Mouse (Mus musculus) cerebellum, postnatal 36 days (tissue): Measurements from ENCODE around the gene Entr1.

Source experiments
- DNase-seq, 2 experiments: peaks; one replicate each; pipeline ENCODE4 v3.0.0; 2021 to 2022; ENCODE audit warnings: mixed read lengths in 2 of 2

The Entr1 gene

DNA sequence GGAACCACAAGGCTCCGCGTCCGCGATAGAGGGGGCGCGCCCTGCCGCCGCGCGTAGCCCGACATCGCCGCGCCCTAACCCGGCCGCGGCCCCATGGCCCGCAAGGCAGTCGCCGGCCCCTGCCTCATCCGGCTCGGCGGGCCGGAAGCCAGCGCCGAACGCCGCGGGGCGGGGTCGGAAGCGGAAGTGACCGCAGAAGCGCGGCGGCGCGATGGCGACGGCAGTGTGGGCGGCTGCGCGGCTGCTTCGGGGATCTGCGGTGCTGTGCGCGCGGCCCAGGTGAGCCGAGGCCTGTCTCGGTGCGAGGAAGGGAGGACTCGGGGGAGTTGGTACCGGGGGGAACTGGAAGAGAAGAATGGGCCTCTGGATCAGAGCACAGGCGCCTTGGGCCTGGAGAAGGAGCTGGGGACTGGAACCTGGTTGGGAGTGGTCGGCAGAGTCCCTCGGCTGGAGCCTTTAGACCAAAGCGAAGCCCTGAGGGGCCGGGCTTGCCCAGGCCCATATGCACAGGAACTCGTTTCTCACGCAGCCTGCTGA is at the start of gene Entr1, which contains the start of gene Pmpca:
Gene Entr1, minus strand, starts transcription at position 163 of the 537 bp plus-strand sequence.
Gene Pmpca, plus strand, starts transcription at position 186 of the 537 bp plus-strand sequence.
- peak; percentile 80 to 87 for DNase-seq

- no peak for DNase-seq
Measured at GRCm38 (mm10) chr2:26438373-26438772, 49.3 kb upstream of the Entr1 start.

DNA sequence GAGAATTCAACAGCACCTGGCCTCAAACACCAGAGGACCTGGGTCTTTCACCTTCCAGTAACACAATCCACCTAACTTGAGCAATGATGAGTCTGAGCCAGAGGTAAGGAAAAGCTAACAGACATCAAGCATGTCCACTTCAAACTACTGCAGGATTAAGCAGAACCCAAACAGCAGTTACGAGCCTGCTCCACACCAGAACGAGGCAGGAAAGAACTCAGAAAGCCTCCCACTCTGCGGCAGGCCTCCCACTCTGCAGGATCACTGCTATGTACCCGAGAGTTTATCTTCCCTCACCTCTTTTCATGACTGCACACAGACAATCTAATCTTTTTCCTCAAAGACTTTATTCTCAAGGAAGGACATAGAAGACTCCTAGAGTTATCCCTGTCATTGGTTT is 48.1 kb upstream of the Entr1 start:
- no peak for DNase-seq

GRCm38 (mm10) chr2:26434791-26435572 is 45.9 kb upstream of the Entr1 start:
- DNase-seq: no peak

GRCm38 (mm10) chr2:26429851-26430250 is 40.7 kb upstream of the Entr1 start:
- no peak for DNase-seq

DNA sequence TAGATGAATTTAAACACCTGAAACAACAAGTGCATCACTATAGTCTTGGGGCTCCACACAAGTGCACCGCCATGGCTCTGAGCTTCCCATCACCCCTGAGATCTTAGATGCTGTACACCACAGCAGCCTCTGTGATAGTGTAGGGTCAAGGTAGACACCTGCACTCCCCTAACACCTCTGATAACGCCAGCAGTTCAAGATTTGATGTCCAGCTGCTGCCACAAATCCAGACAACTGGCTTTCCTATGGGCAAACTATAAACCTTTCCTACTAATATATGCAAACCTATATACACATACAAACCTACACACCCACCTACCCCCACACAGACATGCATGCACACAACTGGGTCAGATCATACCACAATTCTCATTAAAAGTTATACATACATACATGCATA is 35.4 kb upstream of the Entr1 start:
- DNase-seq: no peak

DNA sequence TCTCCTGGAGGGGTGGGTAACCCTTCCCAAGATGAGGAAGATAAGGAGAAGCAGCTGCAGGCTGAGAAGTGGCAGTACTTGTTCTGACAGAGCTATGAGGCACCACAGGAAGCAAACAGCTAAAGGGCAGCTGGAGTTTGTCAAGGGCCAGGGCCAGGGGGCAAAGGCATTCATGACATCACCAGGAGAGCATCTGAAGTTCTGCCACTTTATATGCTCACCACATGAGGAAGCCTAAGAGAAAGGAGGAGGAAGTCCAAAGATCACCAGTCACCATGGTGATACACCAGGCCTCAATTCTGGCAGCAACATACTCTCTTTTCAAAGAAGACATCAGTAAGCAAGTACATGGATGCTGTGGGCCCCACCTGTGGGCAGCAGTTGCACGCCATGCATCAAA is 34.0 kb upstream of the Entr1 start:
- no peak for DNase-seq

GRCm38 (mm10) chr2:26421969-26422368 is 32.9 kb upstream of the Entr1 start:
- DNase-seq: no peak

DNA sequence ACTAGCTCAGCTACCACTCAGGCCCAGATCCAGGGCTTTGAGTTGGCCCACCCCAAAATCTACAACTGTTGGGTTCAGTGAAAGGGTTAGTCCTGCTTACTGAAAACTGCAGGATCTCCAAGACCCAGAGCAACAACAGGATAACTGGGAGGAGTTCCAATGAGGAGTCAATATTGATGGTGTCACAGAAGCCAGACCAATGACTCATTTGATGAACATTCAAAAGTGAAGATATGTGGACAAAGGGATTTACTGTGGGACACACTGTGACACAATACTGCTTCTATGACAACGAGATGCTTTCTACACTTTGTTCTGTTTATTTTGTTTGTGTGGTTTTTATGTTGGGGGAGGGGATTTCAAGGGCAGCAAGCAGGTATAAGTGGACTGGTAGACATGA is 29.0 kb upstream of the Entr1 start:
- no peak for DNase-seq

DNA sequence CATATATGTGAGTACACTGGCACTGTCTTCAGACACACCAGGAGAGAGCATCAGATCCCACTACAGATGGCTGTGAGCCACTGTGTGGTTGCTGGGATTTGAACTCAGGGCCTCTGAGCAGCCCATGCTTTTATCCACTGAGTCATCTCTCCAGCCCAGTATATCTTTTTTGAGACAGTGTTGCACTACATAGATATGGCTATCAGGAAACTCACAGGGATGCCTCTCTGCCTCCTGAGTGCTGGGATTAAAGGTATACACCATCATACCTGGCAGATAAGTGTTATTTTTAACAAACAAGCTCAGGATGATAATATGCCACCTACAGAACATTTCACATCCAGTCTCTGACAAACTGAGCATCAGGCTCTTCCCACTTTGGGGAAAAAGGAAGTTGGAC is 27.9 kb upstream of the Entr1 start:
- DNase-seq: no peak

DNA sequence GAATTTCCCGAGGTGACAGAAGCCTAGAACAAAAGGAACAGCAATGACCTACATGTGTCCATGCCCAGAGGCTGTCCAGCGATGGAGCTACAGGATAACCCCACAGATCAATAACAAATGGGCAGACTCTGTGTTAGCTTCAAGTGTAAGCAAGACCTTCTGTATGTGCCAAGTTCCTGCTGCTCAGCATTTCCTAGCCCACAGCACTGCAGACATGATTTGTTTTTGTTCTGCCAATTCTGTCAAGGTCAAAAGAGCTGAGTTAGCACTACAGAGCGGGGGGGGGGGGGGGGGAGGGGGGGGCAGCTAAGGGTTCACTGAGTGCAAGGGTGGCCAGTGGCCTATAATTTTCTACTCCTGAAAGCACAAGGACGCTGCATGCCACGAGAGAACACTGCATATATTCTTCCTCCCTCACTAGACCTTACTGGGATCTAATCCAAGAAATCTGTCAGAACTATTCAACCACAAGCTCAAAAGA is 21.9 kb upstream of the Entr1 start:
- peak in 1 of 2 experiments; percentile 40 for DNase-seq

DNA sequence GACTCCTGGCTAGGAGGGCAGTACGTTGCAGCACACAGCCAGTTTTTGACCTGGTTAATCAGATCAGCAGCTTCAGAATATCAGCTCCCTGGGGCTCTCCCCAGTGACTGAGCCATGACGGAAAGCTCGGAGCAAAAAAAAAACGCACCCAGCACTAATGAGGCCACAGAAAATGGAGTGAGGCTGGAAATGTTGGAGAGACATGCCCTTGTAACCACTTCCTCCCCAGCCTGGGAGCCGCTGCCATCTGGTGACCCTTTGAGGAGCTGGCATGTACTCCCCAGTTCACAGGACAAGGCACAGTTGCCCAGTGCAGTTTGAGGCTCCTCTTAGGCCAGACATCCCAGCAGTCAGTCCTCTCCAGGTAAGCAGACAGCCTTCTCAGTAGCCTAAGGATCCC is 21.0 kb upstream of the Entr1 start:
- peak; percentile 51 to 58 for DNase-seq

GRCm38 (mm10) chr2:26409362-26409761 is 20.2 kb upstream of the Entr1 start:
- DNase-seq: no peak

- DNase-seq: peak; percentile 99 to 100
Measured at GRCm38 (mm10) chr2:26408515-26409356, 19.6 kb upstream of the Entr1 start, which contains the start of gene Inpp5e. Gene Inpp5e (minus strand): TSS chr2:26409203.

GRCm38 (mm10) chr2:26403306-26403705 is 14.2 kb upstream of the Entr1 start:
- no peak for DNase-seq

- peak; percentile 48 to 58 for DNase-seq
Measured at GRCm38 (mm10) chr2:26402265-26402664, 13.1 kb upstream of the Entr1 start.

DNA sequence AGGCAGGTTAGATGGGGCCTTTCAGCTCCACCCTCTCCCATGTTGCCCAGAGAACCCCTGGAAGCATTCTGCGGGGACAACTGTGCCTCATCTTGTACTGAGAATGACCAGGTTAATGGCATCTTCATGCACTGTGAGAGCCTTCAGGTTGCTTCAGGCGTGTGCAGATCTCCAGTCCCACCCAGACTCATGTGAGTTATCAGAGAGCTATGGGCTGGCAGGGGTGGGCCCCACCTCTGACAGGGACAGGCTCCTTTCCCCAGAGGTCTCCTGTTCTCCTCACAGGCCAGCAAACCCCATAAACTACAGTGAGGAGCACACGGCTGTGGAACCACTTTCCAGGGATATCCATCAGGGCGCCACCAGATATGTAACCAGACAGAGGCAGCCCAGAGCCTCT is 11.9 kb upstream of the Entr1 start:
- no peak for DNase-seq

DNA sequence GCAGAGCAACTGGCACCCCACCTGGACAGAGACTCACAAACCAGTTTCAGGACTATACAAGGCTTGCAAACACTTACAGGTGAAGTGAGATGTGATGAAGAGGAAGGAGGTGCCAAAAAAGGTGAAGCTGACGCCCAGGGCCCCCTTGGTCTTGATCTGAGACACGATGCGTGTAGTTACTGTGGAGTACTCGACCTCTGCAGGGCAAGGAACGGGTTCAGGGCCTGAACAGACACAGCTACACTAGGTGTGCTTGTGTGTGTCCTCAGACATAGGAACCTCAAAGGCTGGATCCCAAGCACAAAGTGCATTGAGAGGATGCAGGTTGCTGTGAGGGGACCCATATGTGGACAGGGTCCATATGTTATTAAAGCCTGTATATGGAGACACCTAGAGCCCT is 11.2 kb upstream of the Entr1 start:
- no peak for DNase-seq

GRCm38 (mm10) chr2:26399647-26400046 is 10.5 kb upstream of the Entr1 start:
- no peak for DNase-seq

GRCm38 (mm10) chr2:26398978-26399377 is 9.9 kb upstream of the Entr1 start:
- no peak for DNase-seq

GRCm38 (mm10) chr2:26391617-26392016 is 2.5 kb upstream of the Entr1 start:
- no peak for DNase-seq

DNA sequence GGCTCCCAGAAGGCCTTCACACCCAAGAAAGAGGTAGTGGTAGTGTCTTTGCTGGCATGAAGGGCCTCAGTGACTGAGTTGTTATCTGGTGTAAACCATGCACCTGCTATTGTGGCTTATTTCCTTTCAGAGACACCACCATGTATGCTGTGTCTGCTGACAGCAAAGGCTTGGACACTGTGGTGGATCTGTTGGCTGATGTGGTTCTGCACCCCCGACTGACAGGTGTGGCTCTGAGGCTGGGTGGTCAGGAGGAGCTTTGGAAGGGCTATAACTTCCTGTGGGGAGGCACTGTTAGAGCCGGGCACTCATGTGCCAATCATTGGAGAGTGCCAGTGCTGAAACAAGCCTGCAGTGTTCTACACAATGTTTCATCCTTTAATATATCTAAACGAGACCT is 1.8 kb upstream of the Entr1 start:
- no peak for DNase-seq

DNA sequence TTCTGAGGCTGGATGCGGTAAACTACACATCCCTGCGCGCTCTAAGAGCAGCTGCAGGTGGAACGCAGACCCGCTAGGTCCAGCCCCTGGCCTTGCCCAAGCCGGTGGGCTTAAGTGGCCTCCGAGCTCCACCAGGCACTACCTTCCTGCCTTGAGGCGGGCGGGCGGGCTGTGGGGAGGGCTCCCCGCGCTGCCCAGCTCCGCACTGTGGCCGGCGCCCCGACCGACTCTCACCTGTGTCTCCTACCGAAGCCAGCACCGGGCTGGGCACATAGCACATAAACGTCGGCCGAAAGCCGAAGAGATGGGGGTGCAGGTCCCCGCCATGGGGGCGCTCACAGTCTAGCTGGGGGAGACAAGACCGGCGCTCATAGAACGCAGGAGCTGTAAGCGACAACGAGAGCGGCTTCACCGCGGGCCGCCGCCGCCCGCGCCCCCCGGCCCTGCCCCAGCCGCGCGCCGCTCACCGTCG is 398 bp downstream of the Entr1 start:
- DNase-seq: peak; percentile 31 to 37
